Mouse (Mus musculus) layer of hippocampus, postnatal 36 days (tissue): ENCODE results near the gene Cdc42se2. TPM values are rescaled to one million over a fixed set of nuclear protein-coding genes. Genes with fewer than 3 reads are reported as not detected.

Experiments
- DNase-seq, 2 experiments: peaks; one replicate each; pipeline ENCODE4 v3.0.0; 2022
- total RNA-seq, 2 experiments: library from RNA; stranded (reverse); gene quantifications; 2 replicates each; pipeline ENCODE4 v1.2.3; 2021

The Cdc42se2 gene
- total RNA-seq, 2 experiments from 2014 or later = 141 to 144 TPM

DNA sequence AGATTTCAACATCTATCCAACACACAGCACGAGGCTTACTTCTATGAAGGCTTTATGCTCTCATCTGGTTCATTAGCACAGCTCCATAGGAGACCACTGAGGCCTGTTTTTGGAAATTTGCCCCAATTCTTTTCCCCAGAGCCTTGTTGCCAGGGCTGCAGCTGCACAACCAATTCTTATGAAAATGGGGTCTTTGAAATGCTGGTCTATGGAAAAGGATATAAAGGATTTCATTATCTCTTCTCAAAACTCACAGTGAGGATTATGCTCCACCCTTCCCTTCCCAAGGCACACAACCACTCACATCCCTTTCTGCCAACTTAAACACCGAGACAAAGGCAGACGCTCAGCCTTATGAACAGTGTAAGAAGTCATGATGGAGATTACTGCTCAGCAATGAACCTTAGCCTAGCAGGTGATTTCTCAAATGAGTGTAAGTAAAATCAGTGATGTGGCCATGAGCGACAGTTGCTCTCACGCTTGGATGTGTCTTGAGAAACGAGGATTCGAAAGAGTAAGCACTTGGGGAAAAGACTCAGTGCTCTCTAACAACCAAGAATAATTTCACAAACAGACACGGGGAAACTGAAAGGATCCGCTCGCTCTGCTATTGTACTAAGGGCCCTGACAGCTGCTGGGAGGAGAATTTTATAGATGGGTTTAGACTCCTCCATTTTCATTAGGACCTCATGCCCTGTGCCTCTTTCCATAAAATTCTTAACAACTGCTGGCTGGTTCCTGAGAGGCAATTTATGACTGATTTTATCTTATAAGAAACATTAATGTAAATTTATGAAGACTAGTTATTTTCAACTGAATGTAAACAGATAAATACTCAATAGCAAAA is 33.0 kb downstream of the Cdc42se2 start:
- peak; percentile 15 to 36 for DNase-seq

DNA sequence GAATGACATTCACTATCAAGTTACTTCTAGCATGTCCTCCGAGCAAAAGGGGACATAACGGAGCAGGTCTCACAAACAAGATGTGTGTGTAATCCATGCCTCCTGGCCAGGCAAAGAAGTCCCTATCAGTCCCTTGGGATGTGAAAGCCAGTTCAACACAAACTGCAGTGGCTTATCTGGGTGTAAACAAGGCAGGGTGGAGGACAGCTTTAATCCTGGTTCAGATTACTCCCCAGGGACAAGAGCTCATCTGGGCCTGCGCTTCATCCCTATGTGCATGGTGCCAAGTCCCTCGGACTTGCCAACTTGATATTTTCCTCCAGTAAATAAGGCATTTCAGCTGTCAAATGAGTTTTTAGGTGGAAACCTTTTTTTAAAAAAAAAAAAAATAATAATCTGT is 36.0 kb downstream of the Cdc42se2 start:
- DNase-seq = no peak

DNA sequence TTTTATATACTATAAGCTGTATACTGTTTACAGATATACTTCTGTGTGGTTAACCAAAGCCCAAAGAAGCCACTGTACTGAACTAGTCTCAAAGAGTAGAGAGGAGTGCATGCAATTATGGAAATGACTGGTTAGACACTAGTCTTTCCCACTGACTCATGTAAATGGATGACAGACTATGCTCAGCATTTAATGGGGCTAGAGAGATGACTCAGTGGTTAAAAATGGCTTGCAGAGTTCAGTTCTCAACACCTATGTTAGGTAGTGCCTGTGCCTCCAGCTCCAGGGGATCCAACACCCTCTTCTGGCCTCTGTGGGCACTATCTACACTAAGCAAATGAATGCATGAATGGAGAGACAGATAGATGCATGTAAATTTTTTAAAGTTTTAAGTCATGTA is 38.6 kb downstream of the Cdc42se2 start:
- no peak for DNase-seq

DNA sequence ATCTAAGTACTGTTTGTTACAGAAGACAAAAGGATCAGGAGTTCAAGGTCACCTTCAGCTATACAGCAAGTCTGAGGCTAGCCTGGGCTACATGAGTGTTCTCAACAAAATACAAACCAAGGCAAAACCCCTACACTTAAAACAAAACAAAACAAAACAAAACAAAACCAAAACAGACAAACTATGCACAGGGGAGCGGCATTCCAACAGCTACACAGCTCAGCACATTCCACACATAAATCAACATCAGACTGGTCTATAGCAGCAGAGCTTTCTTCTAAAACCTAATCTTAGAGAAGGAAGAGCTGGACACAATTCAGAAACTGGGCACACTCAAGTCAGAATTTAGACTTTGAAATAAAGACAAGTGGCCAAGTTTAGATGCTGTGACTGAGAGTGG is 43.2 kb downstream of the Cdc42se2 start:
- no peak for DNase-seq

DNA sequence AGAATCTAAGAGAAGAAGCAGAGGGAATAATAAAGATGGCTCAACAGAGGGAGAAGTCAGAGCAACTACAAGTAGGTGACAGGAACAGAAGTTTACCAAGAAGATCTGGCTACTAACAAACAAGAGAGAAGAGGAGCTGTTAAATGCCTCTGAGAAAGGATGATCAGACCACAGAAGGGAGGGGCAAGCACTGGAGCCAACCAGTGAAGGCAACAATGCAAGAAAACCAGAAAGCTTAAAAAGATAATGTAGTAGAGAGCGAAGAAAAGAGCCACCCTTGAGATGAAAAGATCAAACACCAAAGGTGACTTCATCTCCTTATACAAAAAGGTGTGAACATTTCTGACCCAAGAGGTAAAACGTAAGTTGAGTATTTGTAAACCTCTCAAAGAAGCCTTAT is 46.1 kb downstream of the Cdc42se2 start:
- no peak for DNase-seq

DNA sequence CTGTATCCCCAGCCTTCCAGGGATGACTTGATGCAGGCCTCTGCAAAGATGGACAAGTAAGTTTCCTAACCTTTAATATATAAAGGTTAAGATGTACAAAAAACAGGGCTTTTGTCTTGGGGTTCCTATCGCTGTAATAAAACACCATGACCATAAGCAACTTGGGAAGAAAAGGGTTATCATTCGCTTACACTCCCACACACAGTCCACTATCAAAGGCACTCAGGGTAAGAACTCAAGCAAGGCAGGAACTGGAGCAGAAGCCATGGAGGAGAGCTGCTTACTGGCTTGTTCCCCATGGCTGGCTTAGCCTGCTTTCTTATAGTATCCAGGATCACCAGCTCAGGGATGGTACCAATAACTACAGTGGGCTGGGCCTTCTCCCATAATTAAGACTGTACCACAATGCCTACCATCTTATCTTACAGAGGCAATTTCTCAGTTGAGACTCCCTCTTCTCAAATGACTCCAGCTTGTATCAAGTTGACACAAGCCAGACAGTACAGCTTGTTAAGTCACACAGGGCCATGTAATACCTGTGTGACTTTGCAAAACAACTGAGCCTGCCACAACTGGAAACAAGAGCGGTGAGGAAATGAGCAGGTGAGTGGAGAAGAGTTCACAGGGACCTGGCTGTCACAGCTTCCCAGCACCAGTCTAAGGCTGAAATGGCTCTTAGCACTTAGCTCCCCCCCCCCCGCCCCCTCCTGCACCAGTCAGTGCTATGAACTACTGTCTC is 48.3 kb downstream of the Cdc42se2 start:
- DNase-seq = no peak

DNA sequence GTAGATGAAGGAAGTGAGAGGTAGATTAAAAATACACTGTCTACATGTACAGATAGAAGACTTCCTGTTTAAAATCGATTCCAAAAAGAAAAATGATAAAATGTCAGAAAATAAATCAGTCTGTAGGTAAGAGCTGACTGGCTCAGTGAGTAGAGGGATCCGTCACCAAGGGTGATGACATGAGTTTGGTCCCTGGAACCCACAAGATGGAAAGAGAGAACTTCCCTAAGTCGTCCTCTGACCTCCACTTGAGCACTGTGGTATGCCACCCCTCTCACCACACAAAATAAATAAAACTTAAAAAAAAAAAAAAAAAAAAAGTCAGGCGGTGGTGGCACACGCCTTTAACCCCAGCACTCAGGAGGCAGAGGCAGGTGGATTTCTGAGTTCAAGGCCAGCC is 50.6 kb downstream of the Cdc42se2 start:
- DNase-seq = no peak

DNA sequence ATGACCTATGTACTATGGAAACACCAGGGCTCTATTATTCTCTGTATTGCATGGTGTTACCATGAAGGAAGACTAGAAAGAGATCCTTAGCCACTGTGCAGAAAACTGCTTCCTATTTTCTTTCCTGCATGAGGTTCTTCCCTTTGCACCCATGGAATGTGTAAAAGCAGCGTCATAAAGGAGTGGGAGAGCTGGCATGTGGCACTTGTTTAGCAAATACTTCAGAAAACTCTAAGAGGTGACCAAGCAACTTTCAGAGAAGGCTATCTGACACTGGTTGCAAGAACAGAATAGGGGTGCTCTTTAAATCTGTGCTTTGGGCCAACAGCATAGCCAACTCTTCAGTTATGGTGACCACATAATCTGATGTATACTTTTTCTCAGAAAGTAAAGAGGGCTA is 52.4 kb downstream of the Cdc42se2 start:
- DNase-seq = no peak

DNA sequence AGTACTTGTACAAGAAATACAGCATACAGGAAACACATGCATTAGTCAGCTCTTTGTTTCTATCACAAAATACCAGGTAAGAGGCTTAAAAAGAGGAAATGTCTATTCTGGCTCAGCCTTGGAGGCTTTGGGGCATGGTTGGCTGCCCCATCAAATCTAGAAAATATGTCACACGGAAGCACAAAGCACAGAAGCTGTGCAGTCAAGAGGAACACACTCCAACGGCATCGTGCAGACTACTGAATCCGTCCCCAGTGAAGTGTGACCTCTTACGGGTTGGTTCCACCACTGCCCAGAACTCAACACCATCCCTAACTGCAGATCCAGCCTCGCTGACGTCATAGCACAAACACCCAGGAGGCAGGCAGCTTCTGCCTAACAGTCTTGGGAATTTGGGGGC is 53.9 kb downstream of the Cdc42se2 start:
- DNase-seq = no peak

DNA sequence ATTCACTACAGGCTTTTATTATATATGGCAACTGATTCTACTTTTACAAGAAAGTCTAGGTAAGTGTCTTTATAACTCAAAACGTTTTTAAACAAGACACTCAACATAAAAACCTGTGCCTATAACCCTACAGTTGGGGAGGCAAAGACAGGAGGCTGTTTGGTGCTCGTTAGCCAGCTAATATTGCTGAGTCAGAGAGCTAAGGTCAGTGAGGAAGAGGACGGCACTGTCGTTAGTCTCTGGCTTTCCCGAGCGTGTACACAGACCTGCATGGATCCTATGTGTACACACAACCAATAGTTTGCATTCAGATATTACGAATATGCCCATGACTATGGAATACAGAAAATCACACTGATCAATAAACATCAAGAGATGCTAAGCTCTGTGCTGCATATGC is 56.1 kb downstream of the Cdc42se2 start:
- no peak for DNase-seq

DNA sequence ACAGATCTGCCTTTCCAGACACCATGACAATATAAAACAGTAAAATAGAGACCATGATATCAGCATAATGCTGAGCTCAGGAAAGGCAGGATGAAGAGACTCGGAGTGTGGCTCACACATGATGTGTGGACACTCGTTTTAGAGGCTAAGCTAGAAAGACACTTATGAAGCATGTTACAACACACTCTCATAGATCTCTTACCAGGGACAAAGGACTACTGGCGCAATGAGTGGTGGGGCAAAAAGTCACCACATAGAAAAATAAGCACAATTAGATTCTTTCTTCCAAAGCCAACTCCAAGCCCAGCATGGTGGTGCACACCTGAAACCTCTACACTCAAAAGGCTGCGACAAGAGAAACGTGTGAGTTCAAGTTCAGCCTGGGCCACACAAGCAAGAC is 56.5 kb downstream of the Cdc42se2 start:
- no peak for DNase-seq

DNA sequence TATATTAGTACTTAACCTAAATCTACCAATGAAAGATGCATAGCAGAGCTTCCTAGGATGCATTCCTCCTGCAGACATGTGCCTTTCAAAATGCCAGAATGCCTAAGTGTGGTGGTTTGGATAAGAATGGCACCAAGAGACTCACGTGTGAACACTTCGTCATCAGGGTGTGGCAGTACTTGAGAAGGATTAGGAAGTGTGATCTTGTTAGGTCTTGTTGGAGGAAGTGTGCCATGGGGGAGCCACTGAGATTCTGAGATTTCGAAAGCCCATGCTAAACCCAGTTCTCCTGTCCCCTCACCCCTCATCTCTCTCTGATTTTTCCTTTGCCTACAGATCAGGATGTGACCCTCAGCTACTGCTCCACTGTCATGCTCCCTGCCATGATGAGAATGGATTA is 58.2 kb downstream of the Cdc42se2 start:
- DNase-seq = no peak

DNA sequence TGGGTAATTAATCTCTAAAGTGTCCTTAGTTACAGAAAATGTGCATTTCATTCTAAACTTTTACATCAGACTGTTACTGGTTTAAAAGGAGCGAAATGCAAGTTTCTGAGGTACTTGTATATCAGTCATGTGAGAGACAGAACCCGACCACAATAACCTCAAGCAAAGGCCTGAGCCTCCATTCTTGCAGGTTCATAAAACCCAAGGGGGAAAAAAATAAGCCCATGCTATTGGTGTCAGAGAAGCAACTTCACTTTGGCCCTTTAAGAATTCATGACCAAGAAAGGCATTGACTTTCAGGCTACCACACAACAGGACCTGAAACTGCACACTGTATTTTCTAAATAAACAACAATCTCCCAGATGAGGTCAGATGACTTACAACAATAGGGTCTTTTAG is 59.1 kb downstream of the Cdc42se2 start:
- no peak for DNase-seq

DNA sequence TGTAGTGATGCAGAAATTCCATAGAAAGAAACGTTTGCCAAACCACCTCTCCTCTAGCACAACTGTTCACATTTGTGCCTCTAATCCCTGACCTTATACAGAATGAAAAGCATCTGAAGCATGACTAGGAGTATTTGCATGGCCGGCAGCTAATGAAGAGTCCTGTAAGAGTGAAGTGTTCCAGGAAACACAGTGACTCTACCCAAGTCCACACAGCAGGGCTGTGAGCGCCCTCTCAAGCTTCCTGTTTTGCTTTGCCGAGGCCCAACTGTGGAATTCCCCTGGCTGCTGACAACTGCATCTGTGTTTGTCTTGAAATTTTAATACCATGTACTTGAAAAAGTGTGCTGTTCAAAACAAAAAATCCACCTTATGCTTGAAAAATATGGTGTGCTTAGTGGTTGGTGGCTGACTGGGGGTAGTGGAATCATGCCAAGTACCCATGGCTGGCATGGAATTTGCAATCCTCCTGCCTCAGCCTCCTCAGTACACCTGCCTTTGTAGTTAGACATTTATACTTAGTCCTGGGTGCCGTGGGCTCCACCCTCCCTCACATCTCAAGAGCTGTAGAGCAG is 60.1 kb downstream of the Cdc42se2 start:
- DNase-seq = peak in 1 of 2 experiments; percentile 41

DNA sequence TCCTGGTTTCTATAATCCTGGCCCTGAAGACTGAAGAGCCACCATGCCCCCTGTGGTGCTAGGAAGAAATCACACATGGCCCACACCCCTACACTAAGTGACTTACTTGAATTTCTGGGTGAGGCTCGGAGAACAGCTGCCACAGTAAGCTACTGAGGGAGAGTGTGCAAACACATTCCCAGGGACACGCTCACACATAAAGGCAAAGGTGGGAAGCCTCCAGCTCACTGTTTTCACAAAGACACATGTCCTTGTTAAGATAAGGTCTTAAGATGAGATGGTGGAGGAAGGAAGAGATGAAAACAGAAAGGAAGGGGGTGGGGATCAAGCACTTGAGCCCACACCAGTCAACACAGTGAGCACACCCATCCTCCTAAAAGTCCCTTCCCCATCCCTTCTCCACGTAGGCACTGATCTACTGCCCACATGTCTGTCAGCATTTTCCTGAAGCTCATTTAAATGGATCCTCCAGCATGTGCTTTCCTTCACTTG is 60.9 kb downstream of the Cdc42se2 start:
- DNase-seq = no peak

DNA sequence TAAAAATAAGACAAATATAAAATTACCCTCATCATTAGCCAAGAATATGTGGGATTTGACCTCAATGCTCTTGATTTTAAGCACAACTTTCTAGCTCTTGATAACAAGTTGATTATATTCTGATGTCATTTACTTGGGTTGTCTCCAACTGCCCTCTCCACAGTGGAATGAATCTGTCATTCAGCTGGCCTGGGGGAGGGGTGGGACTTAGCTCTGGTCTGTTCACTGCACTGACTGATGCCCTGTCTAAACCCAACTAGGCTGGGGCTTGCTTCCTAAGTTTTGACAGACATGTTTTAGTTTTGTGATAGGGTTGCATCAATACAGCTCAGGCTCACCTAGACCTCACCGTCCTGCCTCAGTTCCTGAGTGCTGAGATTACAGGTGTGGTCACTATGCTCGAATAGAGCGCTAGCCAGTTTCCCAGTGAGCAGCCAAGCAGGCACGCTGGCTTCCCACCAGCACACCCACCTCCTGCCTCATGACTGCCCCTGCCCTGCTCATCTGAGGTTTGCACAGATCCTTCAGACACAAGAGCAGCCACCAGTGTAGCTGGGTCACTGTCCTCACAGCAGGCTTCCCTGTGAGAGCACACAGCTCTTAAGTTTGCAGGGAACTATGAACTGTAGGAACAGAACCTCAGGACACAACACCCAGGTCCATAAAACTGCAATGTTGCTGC is 63.0 kb downstream of the Cdc42se2 start:
- peak in 1 of 2 experiments; percentile 43 for DNase-seq

DNA sequence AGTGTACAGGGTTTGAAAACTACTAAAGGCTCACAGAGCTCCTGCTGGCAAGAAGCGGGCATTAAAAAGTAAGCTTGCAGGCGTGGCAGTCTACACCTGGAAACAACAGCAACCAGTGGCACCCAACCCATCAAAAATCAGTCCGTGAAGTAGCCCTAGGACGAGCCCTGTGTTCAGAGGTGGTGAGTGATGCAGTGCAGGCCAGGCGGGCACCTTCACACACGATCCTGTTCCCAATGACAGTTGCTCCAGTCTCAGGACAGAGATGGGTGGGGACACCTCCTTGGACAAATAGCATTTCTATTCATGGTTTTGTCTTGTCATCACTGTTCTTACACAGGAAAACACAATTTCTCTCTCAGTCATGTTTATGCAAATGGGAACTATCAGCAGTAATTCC is 65.4 kb downstream of the Cdc42se2 start:
- DNase-seq = no peak

DNA sequence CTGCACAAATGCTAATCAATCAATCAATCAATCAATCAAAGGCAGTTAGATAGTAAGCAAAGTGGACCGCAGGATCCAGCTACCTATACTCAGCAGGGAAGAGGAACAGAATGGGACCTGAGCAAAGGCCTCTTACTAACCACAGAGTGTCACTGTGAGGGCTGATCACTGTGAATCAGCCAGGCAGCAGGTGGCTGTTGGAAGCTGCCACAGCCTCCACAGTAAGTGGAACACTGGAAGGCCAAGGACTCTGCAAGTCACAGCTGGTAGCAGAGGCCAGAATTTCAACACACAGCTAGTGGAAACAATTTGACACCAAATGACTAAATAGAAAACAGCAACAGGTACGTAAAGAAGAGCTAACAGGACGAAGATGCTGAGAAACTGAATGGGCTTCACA is 68.9 kb downstream of the Cdc42se2 start:
- DNase-seq = no peak

DNA sequence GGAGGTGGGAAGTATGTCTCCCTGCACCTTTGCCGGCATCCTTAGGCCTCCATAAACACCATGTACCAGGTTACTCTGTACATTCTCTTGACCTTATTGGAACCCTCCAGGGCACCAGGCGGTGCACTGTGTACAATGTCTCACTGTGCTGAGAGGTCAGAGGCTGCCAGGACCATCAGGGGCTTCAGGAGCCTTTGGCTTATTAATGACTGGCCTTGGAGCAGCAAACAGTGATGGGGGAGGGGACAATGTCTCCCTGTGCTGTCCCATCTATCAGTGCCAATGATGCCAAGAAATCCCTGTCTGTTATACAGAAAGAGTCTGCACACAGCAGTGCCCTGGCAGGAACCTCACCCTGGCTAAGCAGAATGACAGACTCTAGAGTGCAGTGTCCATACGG is 69.6 kb downstream of the Cdc42se2 start:
- no peak for DNase-seq

DNA sequence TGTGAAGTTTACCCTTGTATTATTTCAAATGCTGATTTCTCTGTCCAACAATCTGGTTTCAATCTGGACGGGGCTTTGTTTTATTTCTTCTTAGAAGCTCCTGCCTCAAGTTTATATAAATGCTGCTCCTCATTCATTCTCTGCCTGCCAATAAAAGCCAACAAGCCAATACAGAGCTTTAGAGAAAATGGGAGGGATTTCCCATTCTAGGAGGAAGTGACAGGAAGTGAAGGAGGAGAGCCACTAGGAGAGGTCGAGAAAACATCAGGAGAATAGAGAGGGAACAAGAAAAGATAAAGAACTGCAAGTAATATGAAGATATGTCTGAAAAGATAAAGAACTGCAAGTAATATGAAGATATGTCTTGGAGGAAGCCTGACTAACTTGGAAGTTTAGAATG is 74.6 kb downstream of the Cdc42se2 start:
- no peak for DNase-seq

DNA sequence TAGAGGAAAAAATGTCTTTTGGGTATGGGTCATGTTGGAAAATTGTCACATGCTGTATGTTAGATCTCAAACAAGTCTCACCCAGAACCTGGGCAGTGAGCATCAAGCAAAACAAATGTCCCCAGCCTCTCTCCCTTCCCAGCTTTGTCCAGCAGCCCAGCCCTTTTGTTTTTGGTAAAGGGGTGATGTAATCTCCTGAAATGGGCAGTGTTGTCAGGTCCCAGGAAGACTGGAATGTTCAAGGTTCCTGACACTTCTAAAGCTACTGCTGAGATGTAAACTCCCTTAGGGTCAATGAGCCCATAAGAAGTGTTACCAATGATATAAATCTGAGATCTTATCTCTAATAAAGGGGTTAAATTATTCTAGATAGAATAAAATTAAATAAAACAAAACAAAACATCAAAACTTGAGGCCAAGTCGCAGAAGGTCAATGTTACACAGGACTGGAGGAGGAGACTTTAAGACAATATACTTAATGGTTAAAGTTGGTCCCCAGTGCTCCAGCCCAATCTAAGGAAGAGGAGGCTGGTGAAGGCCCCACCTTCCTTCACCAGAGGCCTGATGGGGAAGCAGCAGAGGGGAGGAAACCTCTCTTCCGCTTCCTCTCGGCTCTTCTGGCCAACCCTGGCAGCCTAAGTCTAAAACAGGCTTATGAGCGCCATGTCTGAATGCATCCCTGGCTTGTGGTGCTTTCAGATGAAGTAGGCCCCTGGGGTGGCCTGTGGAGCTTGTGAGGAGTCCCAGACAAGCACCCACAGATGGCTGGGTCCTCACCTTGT is 76.8 kb downstream of the Cdc42se2 start:
- DNase-seq = no peak

DNA sequence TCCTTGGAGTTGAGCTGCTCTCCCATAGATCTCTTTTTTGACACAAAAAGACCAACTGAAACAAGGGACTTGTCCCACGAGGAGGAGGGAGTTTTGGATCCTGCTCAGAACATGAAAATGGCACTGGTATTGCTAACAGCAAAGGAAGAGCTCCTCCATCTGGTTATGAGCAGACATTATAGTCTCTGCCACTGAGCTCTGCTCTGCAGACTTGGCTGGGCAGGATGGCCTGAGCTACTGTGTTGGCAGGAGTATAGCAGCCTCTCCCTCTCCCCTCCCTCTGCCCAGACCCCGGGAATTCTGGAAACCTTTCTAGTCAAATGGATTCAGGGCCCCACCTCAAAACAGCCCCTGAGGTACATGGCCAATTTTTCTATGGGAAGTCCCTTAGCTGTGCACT is 77.8 kb downstream of the Cdc42se2 start:
- no peak for DNase-seq
